Mouse (Mus musculus) left cerebral cortex, adult 18-20 months (tissue): Measurements from ENCODE around the gene Slc39a11. TPM values are rescaled to one million over a fixed set of nuclear protein-coding genes. Genes with fewer than 3 reads are reported as not detected.
A peak's percentile ranks its signal among the peaks of the same experiment; 100 is the strongest.

Source experiments
- DNase-seq, 2 experiments: peaks; one replicate each; pipeline ENCODE4 v3.0.0; 2021 to 2022; ENCODE audit warnings: low spot score in 2 of 2, mixed read lengths in 1 of 2
- total RNA-seq, 2 experiments: library from RNA; stranded (reverse); gene quantifications; 2 replicates each; pipeline ENCODE4 v1.2.3; 2021

Gene Slc39a11
- total RNA-seq, 2 experiments from 2014 or later, result 13.9 to 15.3 TPM

GRCm38 (mm10) chr11:113516156-113516555, 133.7 kb downstream of the Slc39a11 start:
- DNase-seq, result peak; percentile 38 to 66

GRCm38 (mm10) chr11:113512976-113513375, 136.9 kb downstream of the Slc39a11 start:
- no peak for DNase-seq

GRCm38 (mm10) chr11:113512150-113512549, 137.7 kb downstream of the Slc39a11 start:
- DNase-seq, result no peak

GRCm38 (mm10) chr11:113510969-113511625, 138.8 kb downstream of the Slc39a11 start:
- peak in 1 of 2 experiments; percentile 33 for DNase-seq

- DNase-seq, result no peak
These were observed 139.6 kb downstream of the Slc39a11 start for GRCm38 (mm10) chr11:113510249-113510648.

GRCm38 (mm10) chr11:113507716-113508480, 142.0 kb downstream of the Slc39a11 start:
- no peak for DNase-seq

- DNase-seq, result no peak
These were observed 144.2 kb downstream of the Slc39a11 start for GRCm38 (mm10) chr11:113505551-113506160.

- no peak for DNase-seq
These were observed 145.3 kb downstream of the Slc39a11 start for GRCm38 (mm10) chr11:113504459-113505062.

GRCm38 (mm10) chr11:113502968-113503367, 146.9 kb downstream of the Slc39a11 start:
- no peak for DNase-seq

GRCm38 (mm10) chr11:113500631-113501305, 149.1 kb downstream of the Slc39a11 start:
- no peak for DNase-seq

- DNase-seq, result peak; percentile 26 to 52
These were observed 151.0 kb downstream of the Slc39a11 start for GRCm38 (mm10) chr11:113498889-113499288.

- no peak for DNase-seq
These were observed 155.8 kb downstream of the Slc39a11 start for GRCm38 (mm10) chr11:113494021-113494546.

GRCm38 (mm10) chr11:113490530-113491520, 159.1 kb downstream of the Slc39a11 start:
- no peak for DNase-seq

GRCm38 (mm10) chr11:113487603-113488335, 162.1 kb downstream of the Slc39a11 start:
- no peak for DNase-seq

- DNase-seq, result no peak
These were observed 165.8 kb downstream of the Slc39a11 start for GRCm38 (mm10) chr11:113484037-113484436.

GRCm38 (mm10) chr11:113477550-113477949, 172.3 kb downstream of the Slc39a11 start:
- no peak for DNase-seq

GRCm38 (mm10) chr11:113476720-113477119, 173.2 kb downstream of the Slc39a11 start:
- no peak for DNase-seq

- DNase-seq, result no peak
These were observed 174.4 kb downstream of the Slc39a11 start for GRCm38 (mm10) chr11:113475491-113475890.

GRCm38 (mm10) chr11:113473998-113474534, 175.8 kb downstream of the Slc39a11 start:
- no peak for DNase-seq
